Mouse (Mus musculus) stomach, embryonic 16.5 days (tissue): ENCODE results near the gene Sox12. TPM values are rescaled to one million over a fixed set of nuclear protein-coding genes. Genes with fewer than 3 reads are reported as not detected.

ENCODE experiments used
- ATAC-seq: fragments of 200-750 bp; cut with Nextera tagmentation; 2 replicates; pipeline ENCODE4 v1.8.0; 2017; ENCODE audit warnings: moderate number of reproducible peaks, moderate TSS enrichment; ENCODE audit not compliant: insufficient read depth, low FRiP score
- H3K27ac ChIP-seq: fragments of 300-500 bp; sonication (generic); 2 replicates; pipeline ENCODE4 v1.5.1; 2014; ENCODE audit warnings: low read length
- H3K27me3 ChIP-seq: fragments of 300-500 bp; sonication (generic); 2 replicates; pipeline ENCODE4 v1.6.1; 2014; ENCODE audit warnings: low read length, control low read depth, mixed read lengths; ENCODE audit not compliant: control insufficient read depth, insufficient read depth
- H3K36me3 ChIP-seq: fragments of 300-500 bp; sonication (generic); 2 replicates; pipeline ENCODE4 v1.6.1; 2014; ENCODE audit warnings: low read length; ENCODE audit not compliant: control insufficient read depth, insufficient read depth
- H3K4me1 ChIP-seq: fragments of 300-500 bp; sonication (generic); 2 replicates; pipeline ENCODE4 v1.6.1; 2014; ENCODE audit warnings: low read length, control low read depth, mixed read lengths; ENCODE audit not compliant: control insufficient read depth, insufficient read depth
- H3K4me2 ChIP-seq: fragments of 300-500 bp; sonication (generic); 2 replicates; pipeline ENCODE4 v1.6.1; 2014; ENCODE audit warnings: low read depth, low read length, mixed read lengths
- H3K4me3 ChIP-seq: fragments of 300-500 bp; sonication (generic); replicated peaks from 2 replicates; pipeline ENCODE4 v1.5.1; 2014; ENCODE audit warnings: mild to moderate bottlenecking, low read length
- H3K9ac ChIP-seq: fragments of 300-500 bp; sonication (generic); 2 replicates; pipeline ENCODE4 v1.6.1; 2014; ENCODE audit warnings: low read length
- H3K9me3 ChIP-seq: fragments of 300-500 bp; sonication (generic); replicated peaks from 2 replicates; pipeline ENCODE4 v1.6.1; 2016; ENCODE audit warnings: low read length, control low read depth; ENCODE audit not compliant: control insufficient read depth
- WGBS: fragments of 180-500 bp; shearing (Covaris S2); extraction: QIAGEN DNeasy Blood & Tissue Kit; methylation state at CpG from one replicate; pipeline ENCODE4 v1.1.7; 2014; 5-methylcytosine and 5-hydroxymethylcytosine counted together
- polyA plus RNA-seq: library from polyadenylated mRNA; unstranded; fragments of >200 nt; fragmentation: Nextera tagmentation; extraction: Ambion mirVana; gene quantifications from 2 replicates; pipeline ENCODE4 v1.2.1, GENCODE M21; 2015

Sox12 gene
- polyA plus RNA-seq = 4.5 and 5.2 TPM in 2 replicates

GRCm38 (mm10) chr2:152397680-152398435, at the start of gene Sox12:
Sox12 (minus strand) TSS chr2:152398063.
- H3K9me3 ChIP-seq = no peaks in the 10 kb centered on the region
- peak within 1 kb of the TSS; percentile 95 for H3K9ac ChIP-seq
- peak within 1 kb of the TSS; percentile 90 for H3K4me2 ChIP-seq
- peak; percentile 63 for ATAC-seq
- under 1% methylated on average over 90 of the region's 104 CpGs for WGBS
- H3K27ac ChIP-seq = peak within 1 kb of the TSS; percentile 99
- H3K4me1 ChIP-seq = peaks cover 26% of the 10 kb centered on the region
- H3K36me3 ChIP-seq = no peaks in the 10 kb centered on the region
- H3K4me3 ChIP-seq = peak within 1 kb of the TSS; percentile 85
- H3K27me3 ChIP-seq = no peaks in the 10 kb centered on the region

- H3K9ac ChIP-seq = no peak overlapping the region
- no peak overlapping the region for H3K4me2 ChIP-seq
- H3K36me3 ChIP-seq = no peaks in the 10 kb centered on the region
- H3K27ac ChIP-seq = no peak overlapping the region
- no peak for ATAC-seq
- WGBS = 18% methylated on average over 5 of the region's 5 CpGs
- H3K4me3 ChIP-seq = no peak overlapping the region
- H3K27me3 ChIP-seq = no peaks in the 10 kb centered on the region
- no peaks in the 10 kb centered on the region for H3K4me1 ChIP-seq
- H3K9me3 ChIP-seq = no peaks in the 10 kb centered on the region
Observed at GRCm38 (mm10) chr2:152447461-152447860, 49.6 kb upstream of the Sox12 start.

- no peak overlapping the region for H3K4me3 ChIP-seq
- no peaks in the 10 kb centered on the region for H3K9me3 ChIP-seq
- WGBS = 56% methylated on average over 2 of the region's 2 CpGs
- ATAC-seq = no peak
- H3K27me3 ChIP-seq = no peaks in the 10 kb centered on the region
- H3K36me3 ChIP-seq = no peaks in the 10 kb centered on the region
- H3K4me2 ChIP-seq = no peak overlapping the region
- H3K4me1 ChIP-seq = no peaks in the 10 kb centered on the region
- no peak overlapping the region for H3K9ac ChIP-seq
- H3K27ac ChIP-seq = no peak overlapping the region
Observed at GRCm38 (mm10) chr2:152446642-152447041, 48.8 kb upstream of the Sox12 start.

- Histone ChIP-seq H3K4me2 (no peak overlapping the region), H3K27me3 (no peaks in the 10 kb centered on the region), H3K9me3 (no peaks in the 10 kb centered on the region), H3K9ac (no peak overlapping the region), H3K27ac (no peak overlapping the region), H3K36me3 (no peaks in the 10 kb centered on the region), H3K4me1 (no peaks in the 10 kb centered on the region), H3K4me3 (no peak overlapping the region)
- ATAC-seq = no peak
- 82% methylated on average over 8 of the region's 8 CpGs for WGBS
Observed at GRCm38 (mm10) chr2:152443281-152443680, 45.4 kb upstream of the Sox12 start.

- H3K4me1 ChIP-seq = no peaks in the 10 kb centered on the region
- H3K36me3 ChIP-seq = no peaks in the 10 kb centered on the region
- H3K9ac ChIP-seq = no peak overlapping the region
- H3K4me3 ChIP-seq = no peak overlapping the region
- 81% methylated on average over 4 of the region's 4 CpGs for WGBS
- H3K27me3 ChIP-seq = no peaks in the 10 kb centered on the region
- H3K9me3 ChIP-seq = no peaks in the 10 kb centered on the region
- H3K4me2 ChIP-seq = no peak overlapping the region
- H3K27ac ChIP-seq = no peak overlapping the region
- no peak for ATAC-seq
Observed at GRCm38 (mm10) chr2:152442322-152442721, 44.5 kb upstream of the Sox12 start.

- no peak overlapping the region for H3K9ac ChIP-seq
- H3K36me3 ChIP-seq = no peaks in the 10 kb centered on the region
- no peaks in the 10 kb centered on the region for H3K27me3 ChIP-seq
- 79% methylated on average over 2 of the region's 2 CpGs for WGBS
- no peaks in the 10 kb centered on the region for H3K4me1 ChIP-seq
- no peak overlapping the region for H3K4me3 ChIP-seq
- no peak overlapping the region for H3K4me2 ChIP-seq
- H3K9me3 ChIP-seq = no peaks in the 10 kb centered on the region
- no peak overlapping the region for H3K27ac ChIP-seq
- ATAC-seq = no peak
Observed at GRCm38 (mm10) chr2:152439833-152440232, 42.0 kb upstream of the Sox12 start.

- Histone ChIP-seq H3K4me2 (no peak overlapping the region), H3K9ac (no peak overlapping the region), H3K36me3 (no peaks in the 10 kb centered on the region), H3K27ac (no peak overlapping the region), H3K9me3 (no peaks in the 10 kb centered on the region), H3K4me1 (no peaks in the 10 kb centered on the region), H3K4me3 (no peak overlapping the region), H3K27me3 (no peaks in the 10 kb centered on the region)
- 54% methylated on average over 1 of the region's 1 CpGs for WGBS
- ATAC-seq = no peak
Observed at GRCm38 (mm10) chr2:152438963-152439362, 41.1 kb upstream of the Sox12 start.

GRCm38 (mm10) chr2:152436983-152437860, 39.4 kb upstream of the Sox12 start:
- Histone ChIP-seq H3K9me3 (no peaks in the 10 kb centered on the region), H3K4me3 (peak overlapping the region; percentile 40), H3K27ac (no peak overlapping the region), H3K9ac (peak overlapping the region; percentile 69), H3K36me3 (no peaks in the 10 kb centered on the region), H3K27me3 (no peaks in the 10 kb centered on the region), H3K4me1 (no peaks in the 10 kb centered on the region), H3K4me2 (peak overlapping the region; percentile 62)
- peak; percentile 78; the same call in 1 of the 2 replicates for ATAC-seq
- 2% methylated on average over 23 of the region's 23 CpGs for WGBS

- Histone ChIP-seq H3K4me2 (no peak overlapping the region), H3K27ac (no peak overlapping the region)
Observed at GRCm38 (mm10) chr2:152436405-152436901, 38.6 kb upstream of the Sox12 start.

More at GRCm38 (mm10) chr2:152436405-152436901, 38.6 kb upstream of the Sox12 start:
- Histone ChIP-seq H3K36me3 (no peaks in the 10 kb centered on the region), H3K9ac (no peak overlapping the region), H3K9me3 (no peaks in the 10 kb centered on the region), H3K27me3 (no peaks in the 10 kb centered on the region), H3K4me1 (no peaks in the 10 kb centered on the region), H3K4me3 (no peak overlapping the region)
- WGBS = 76% methylated on average over 7 of the region's 7 CpGs
- no peak for ATAC-seq
